In the genomic region with DNA sequence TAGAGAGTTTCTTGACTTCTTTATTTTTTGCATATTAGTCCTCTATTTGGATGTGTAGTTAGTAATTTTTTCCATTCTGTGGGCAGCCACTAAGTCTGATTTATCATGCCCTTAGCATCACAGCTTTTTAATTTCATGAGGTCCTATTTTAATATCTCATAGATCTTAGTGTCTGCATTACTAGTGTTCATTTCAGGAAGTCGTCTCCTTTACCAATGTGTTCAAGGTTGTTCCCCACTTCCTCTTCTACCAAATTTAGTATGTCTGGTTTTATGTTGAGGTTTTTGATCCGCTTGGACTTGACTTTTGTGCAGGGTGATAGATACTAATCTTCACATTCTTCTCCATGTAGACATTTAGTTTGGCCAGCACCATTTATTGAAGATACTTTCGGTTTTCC, we compare ENCODE assay signal across 27 mouse cellular contexts.
"Had no signal": no experiment of that assay in that cellular context is flagged by ENCODE, and none has a peak within 500 bp of the region (broad histone marks: within the 10 kb centered on the region; RNA-seq: fewer than 3 reads in every experiment).

No protein-coding gene starts in this region.

- H3K4me1 ChIP-seq: heart, embryonic 10.5 days; heart, embryonic 12.5 days; hindbrain, embryonic 12.5 days; intestine, embryonic 15.5 days; limb, embryonic 13.5 days; limb, embryonic 15.5 days; liver, embryonic 12.5 days had no signal

- H3K9me3 ChIP-seq: heart, embryonic 10.5 days; heart, embryonic 12.5 days; hindbrain, embryonic 12.5 days; intestine, embryonic 15.5 days; limb, embryonic 13.5 days; limb, embryonic 15.5 days; liver, embryonic 12.5 days had no signal

- H3K4me3 ChIP-seq: gastrocnemius, adult 2 months; heart, embryonic 10.5 days; heart, embryonic 12.5 days; hindbrain, embryonic 12.5 days; intestine, embryonic 15.5 days; layer of hippocampus, adult 2 months; limb, embryonic 13.5 days; limb, embryonic 15.5 days; liver, embryonic 12.5 days had no signal

- H3K36me3 ChIP-seq: heart, embryonic 10.5 days; heart, embryonic 12.5 days; hindbrain, embryonic 12.5 days; intestine, embryonic 15.5 days; limb, embryonic 13.5 days; limb, embryonic 15.5 days; liver, embryonic 12.5 days had no signal

- DNase-seq: gastrocnemius, adult 2 months; gastrocnemius, postnatal 10 days; gastrocnemius, postnatal 25 days; heart, adult 18-20 months; heart, postnatal 10 days; heart, postnatal 4 days; kidney, adult 18-20 months; kidney, adult 8-10 months; kidney, postnatal 10 days; kidney, postnatal 25 days; kidney, postnatal 4 days; layer of hippocampus, adult 9-11 months; layer of hippocampus, postnatal 36 days; left cerebral cortex, postnatal 4 days had no signal

- H3K4me2 ChIP-seq: heart, embryonic 12.5 days; hindbrain, embryonic 12.5 days; hindbrain, embryonic 14.5 days; intestine, embryonic 15.5 days; limb, embryonic 13.5 days; limb, embryonic 15.5 days; liver, embryonic 12.5 days had no signal

- H3K27ac ChIP-seq: gastrocnemius, adult 2 months; heart, embryonic 10.5 days; hindbrain, embryonic 12.5 days; hindbrain, embryonic 14.5 days; intestine, embryonic 15.5 days; layer of hippocampus, adult 2 months; limb, embryonic 13.5 days; limb, embryonic 15.5 days; liver, embryonic 12.5 days; liver, embryonic 14.5 days had no signal

- H3K9ac ChIP-seq: heart, embryonic 12.5 days; hindbrain, embryonic 12.5 days; hindbrain, embryonic 14.5 days; intestine, embryonic 15.5 days; limb, embryonic 13.5 days; limb, embryonic 15.5 days; liver, embryonic 12.5 days; liver, embryonic 14.5 days had no signal

- ATAC-seq: hindbrain, embryonic 16.5 days; inflammation-experienced regulatory T-cells, adult 6 months; intestine, embryonic 15.5 days; intestine, postnatal 0 days; liver, embryonic 12.5 days had no signal

- H3K27me3 ChIP-seq: heart, embryonic 12.5 days; hindbrain, embryonic 12.5 days; intestine, embryonic 15.5 days; limb, embryonic 13.5 days; limb, embryonic 15.5 days; liver, embryonic 12.5 days had no signal
